Mouse (Mus musculus): ENCODE results near the gene Foxd3. TPM values are rescaled to one million over a fixed set of nuclear protein-coding genes. Genes with fewer than 3 reads are reported as not detected.
"Not testable (repeated sequence)": the region's sequence is repeated elsewhere in the genome, so short reads cannot be mapped to it uniquely, and the experiment has no call there.

Foxd3 gene
- not detected for total RNA-seq (2021)

- DNase-seq = peak; percentile 10
- intact Hi-C loops (cut with DNase I) = loop anchor here (10.0 kb wide), 1 partner anchor 281 kb away; no protein-coding TSS in a partner anchor
Measured at GRCm38 (mm10) chr4:99655937-99656604, at the start of gene Foxd3. Gene Foxd3 (plus strand): TSS chr4:99656299.

- intact Hi-C loops (cut with DNase I) = no loop called here
Measured at GRCm38 (mm10) chr4:99612156-99612555, 43.9 kb upstream of the Foxd3 start.

GRCm38 (mm10) chr4:99612609-99613350 is 43.3 kb upstream of the Foxd3 start:
- intact Hi-C loops (cut with DNase I) = no loop called here

More at GRCm38 (mm10) chr4:99612156-99612555, 43.9 kb upstream of the Foxd3 start:
- DNase-seq = no peak

GRCm38 (mm10) chr4:99626047-99626844 is 29.9 kb upstream of the Foxd3 start:
- DNase-seq = peak; percentile 34

More at GRCm38 (mm10) chr4:99612609-99613350, 43.3 kb upstream of the Foxd3 start:
- no peak for DNase-seq

GRCm38 (mm10) chr4:99627057-99627456 is 29.0 kb upstream of the Foxd3 start:
- no peak for DNase-seq
- intact Hi-C loops (cut with DNase I) = no loop called here

More at GRCm38 (mm10) chr4:99626047-99626844, 29.9 kb upstream of the Foxd3 start:
- intact Hi-C loops (cut with DNase I) = no loop called here

- intact Hi-C loops (cut with DNase I) = no loop called here
- no peak for DNase-seq
Measured at GRCm38 (mm10) chr4:99636038-99636437, 20.1 kb upstream of the Foxd3 start.

GRCm38 (mm10) chr4:99636711-99637110 is 19.4 kb upstream of the Foxd3 start:
- no peak for DNase-seq
- intact Hi-C loops (cut with DNase I) = no loop called here

GRCm38 (mm10) chr4:99640619-99641018 is 15.5 kb upstream of the Foxd3 start:
- DNase-seq; intact Hi-C loops (cut with DNase I): not testable (repeated sequence)

GRCm38 (mm10) chr4:99641920-99642319 is 14.2 kb upstream of the Foxd3 start:
- no peak for DNase-seq
- intact Hi-C loops (cut with DNase I) = no loop called here

GRCm38 (mm10) chr4:99645560-99645959 is 10.5 kb upstream of the Foxd3 start:
- intact Hi-C loops (cut with DNase I) = no loop called here
- DNase-seq = no peak

- intact Hi-C loops (cut with DNase I) = loop anchor here (10.0 kb wide), 1 partner anchor 276 kb away; no protein-coding TSS in a partner anchor
- DNase-seq = peak; percentile 13
Measured at GRCm38 (mm10) chr4:99650088-99650944, 5.8 kb upstream of the Foxd3 start.

GRCm38 (mm10) chr4:99650945-99651690 is 5.0 kb upstream of the Foxd3 start:
- peak; percentile 13 for DNase-seq
- intact Hi-C loops (cut with DNase I) = loop anchor here (10.0 kb wide), 1 partner anchor 276 kb away; no protein-coding TSS in a partner anchor

GRCm38 (mm10) chr4:99651823-99652450 is 4.2 kb upstream of the Foxd3 start:
- intact Hi-C loops (cut with DNase I) = loop anchor here (10.0 kb wide), 1 partner anchor 277 kb away; no protein-coding TSS in a partner anchor
- no peak for DNase-seq

- intact Hi-C loops (cut with DNase I) = loop anchor here (10.0 kb wide), 1 partner anchor 278 kb away; no protein-coding TSS in a partner anchor
- DNase-seq = no peak
Measured at GRCm38 (mm10) chr4:99652576-99653210, 3.4 kb upstream of the Foxd3 start.

GRCm38 (mm10) chr4:99653216-99653607 is 2.9 kb upstream of the Foxd3 start:
- peak; percentile 1 for DNase-seq
- intact Hi-C loops (cut with DNase I) = loop anchor here (10.0 kb wide), 1 partner anchor 278 kb away; no protein-coding TSS in a partner anchor

GRCm38 (mm10) chr4:99653608-99654221 is 2.4 kb upstream of the Foxd3 start:
- intact Hi-C loops (cut with DNase I) = loop anchor here (10.0 kb wide), 1 partner anchor 279 kb away; no protein-coding TSS in a partner anchor
- peak; percentile 5 for DNase-seq

- peak; percentile 1 for DNase-seq
- intact Hi-C loops (cut with DNase I) = loop anchor here (10.0 kb wide), 1 partner anchor 280 kb away; no protein-coding TSS in a partner anchor
Measured at GRCm38 (mm10) chr4:99654621-99655296, 1.3 kb upstream of the Foxd3 start.

Data from left cerebral cortex, postnatal 4 days (tissue).